Mouse (Mus musculus): ENCODE results near the gene Ints4. TPM values are rescaled to one million over a fixed set of nuclear protein-coding genes. Genes with fewer than 3 reads are reported as not detected.

The Ints4 gene
- total RNA-seq, 2 experiments from 2014 or later, result 41.5 to 44.9 TPM

GRCm38 (mm10) chr7:97519935-97520334, 39.2 kb downstream of the Ints4 start:
- DNase-seq (ENCODE audit: low spot score), result no peak
- intact Hi-C loops (cut with DNase I), result no loop called here

- intact Hi-C loops (cut with DNase I), result no loop called here
Observed at GRCm38 (mm10) chr7:97535531-97535930, 54.8 kb downstream of the Ints4 start.

DNA sequence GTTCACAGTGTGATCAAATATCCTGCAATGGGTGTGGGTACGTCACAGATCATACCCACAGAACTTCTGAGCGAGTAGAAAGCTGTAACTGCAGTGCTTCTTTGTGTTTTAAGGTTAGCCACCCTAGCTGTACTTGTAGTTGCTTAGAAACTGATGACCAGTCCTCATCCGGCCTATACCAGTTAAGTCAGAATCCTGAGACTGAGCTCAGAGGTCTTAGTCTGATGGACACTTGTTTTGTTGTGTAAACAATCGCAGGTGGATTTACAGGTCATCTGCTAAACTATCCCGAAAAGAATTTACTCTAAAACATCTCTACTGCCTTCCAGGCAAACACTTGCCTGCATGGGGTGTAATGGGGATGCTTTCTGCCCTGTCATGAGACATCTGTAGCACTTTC, 55.8 kb downstream of the Ints4 start:
- no peak for DNase-seq (ENCODE audit: low spot score)
- intact Hi-C loops (cut with DNase I), result no loop called here

More at GRCm38 (mm10) chr7:97535531-97535930, 54.8 kb downstream of the Ints4 start:
- no peak for DNase-seq (ENCODE audit: low spot score)

GRCm38 (mm10) chr7:97546462-97546861, 65.7 kb downstream of the Ints4 start:
- DNase-seq (ENCODE audit: low spot score), result no peak
- intact Hi-C loops (cut with DNase I), result no loop called here

GRCm38 (mm10) chr7:97549301-97549700, 68.5 kb downstream of the Ints4 start:
- no peak for DNase-seq (ENCODE audit: low spot score)
- intact Hi-C loops (cut with DNase I), result no loop called here

- DNase-seq (ENCODE audit: low spot score), result no peak
- intact Hi-C loops (cut with DNase I), result no loop called here
Observed at GRCm38 (mm10) chr7:97550673-97551072, 69.9 kb downstream of the Ints4 start.

DNA sequence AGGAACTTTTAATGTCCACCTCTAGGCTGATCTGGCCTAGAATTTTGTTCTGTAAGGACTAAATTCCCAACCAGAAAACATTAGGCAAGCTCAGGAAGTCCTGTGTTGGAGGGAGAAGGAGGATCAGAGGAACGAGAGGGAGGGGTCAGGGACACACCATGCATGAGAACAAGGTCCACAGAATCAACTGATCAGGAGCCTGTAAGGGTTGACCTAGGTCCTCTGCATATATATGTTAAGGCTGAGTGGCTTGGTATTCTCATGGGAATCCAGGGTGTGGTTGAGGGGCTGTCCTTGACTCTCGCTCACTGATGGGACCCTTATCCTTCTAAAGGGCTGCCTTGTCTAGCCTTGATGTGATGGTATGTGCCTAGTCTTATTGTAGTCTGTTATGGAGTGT, 82.8 kb downstream of the Ints4 start:
- no peak for DNase-seq (ENCODE audit: low spot score)
- intact Hi-C loops (cut with DNase I), result no loop called here

DNA sequence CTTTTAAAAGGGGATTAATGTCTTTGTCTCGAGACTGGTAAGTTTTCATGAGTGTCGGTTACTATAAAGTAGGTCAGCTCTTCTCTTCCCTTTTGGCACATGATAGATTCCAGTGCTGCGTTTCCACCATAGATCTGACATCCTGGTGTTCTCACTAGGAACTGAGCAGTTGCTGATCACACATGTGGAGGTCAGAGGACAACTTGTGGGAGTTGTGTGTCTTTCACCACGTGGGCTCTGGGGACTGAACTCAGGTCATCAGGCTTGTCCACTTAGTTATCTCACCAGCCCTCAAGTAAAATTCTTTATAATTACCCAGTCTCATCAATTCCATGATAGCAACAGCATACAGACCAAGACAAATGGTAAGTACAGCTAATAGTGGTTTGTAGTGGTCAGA, 88.6 kb downstream of the Ints4 start:
- intact Hi-C loops (cut with DNase I), result no loop called here
- DNase-seq (ENCODE audit: low spot score), result no peak

GRCm38 (mm10) chr7:97570389-97570788, 89.6 kb downstream of the Ints4 start:
- intact Hi-C loops (cut with DNase I), result no loop called here
- DNase-seq (ENCODE audit: low spot score), result no peak

DNA sequence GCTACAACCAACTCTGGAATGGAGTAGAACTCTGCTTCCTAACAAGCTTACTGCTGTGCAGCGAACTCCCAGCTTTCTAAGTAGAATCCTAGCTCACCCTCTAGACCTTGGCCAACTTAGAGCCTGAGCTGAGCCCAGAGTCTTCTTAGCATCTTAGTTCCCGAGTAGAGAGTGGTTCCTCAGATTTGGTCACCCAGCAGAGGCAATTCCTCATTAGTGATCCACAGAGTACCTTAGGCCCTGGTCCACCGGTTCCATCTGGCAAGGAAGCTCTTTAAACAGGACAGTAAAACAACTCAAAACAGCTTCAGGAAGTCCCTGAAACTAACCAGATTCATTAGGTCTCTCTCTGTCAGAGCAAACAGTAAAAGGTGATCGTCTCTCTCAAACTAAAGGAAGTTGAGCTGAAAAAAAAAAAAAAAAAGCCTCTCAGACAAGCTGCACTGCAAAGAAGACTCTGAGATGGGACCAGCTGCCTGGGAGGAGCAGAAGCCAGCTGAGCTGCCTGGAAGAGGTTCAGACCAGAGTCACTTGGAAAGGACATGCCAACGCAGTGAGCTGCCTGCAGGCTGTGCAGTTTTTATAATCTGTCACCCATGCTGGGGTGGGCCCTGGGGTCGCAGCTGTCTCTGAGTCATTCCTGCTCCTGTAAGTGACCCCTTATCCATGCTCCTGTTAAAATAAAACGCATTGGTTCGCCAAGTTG, 97.8 kb downstream of the Ints4 start:
- intact Hi-C loops (cut with DNase I), result loop anchor here (2.0 to 5.0 kb wide), 3 partner anchors 98 to 151 kb away; partner anchors contain the start of gene Ints4

DNA sequence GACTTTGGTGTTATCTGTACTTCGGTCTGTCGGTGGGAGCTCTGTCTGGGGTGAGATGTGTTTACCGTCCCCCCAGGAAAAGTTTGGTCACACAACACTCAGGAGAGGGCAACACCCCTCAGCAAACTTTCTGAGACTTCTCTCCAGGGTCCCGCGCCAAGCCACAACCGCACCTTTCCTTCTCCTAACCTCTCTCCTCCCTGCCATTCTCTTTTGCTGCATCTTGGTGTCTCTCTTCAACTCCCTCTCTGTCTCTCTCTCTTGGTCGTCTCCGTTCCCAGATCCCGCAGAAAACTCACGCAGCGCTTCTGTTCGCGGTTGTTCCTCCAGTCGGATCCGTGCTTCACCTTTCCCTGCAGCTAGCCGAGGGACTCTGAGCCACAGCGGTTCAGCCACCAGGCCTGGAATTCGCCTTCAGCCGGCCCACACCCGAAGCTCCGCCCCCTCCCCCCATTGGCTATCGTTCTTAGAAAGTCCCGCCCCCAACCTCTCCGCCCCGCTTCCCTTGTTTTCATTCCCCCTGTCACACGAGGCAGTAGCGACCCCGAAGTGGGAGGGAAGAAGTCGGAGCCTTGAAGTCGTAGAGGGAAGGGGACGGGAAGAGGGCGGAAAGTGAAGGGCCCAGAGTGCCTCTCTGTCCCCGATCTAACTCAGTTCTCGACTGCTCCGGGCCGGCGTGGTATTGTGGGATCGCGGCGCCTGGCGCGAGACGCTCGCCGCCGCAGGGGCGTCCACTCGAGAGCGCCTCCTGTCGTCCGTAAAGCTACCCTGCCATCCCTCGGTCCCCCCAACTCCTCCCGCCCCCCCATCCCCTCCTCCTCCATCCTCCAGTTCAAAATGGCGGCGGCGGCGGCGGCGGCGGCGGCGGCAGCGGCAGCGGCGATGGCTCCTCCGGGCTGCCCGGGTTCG, 98.6 kb downstream of the Ints4 start, which contains the start of the genes Aamdc and Rsf1:
Gene Aamdc (minus strand): TSS at position 431 of the 909 bp plus-strand sequence.
Gene Rsf1 (plus strand): TSS at position 823 of the 909 bp plus-strand sequence.
- peak; percentile 92 for DNase-seq (ENCODE audit: low spot score)
- intact Hi-C loops (cut with DNase I), result loop anchor here (2.0 to 5.0 kb wide), 3 partner anchors 98 to 152 kb away; partner anchors contain the start of gene Ints4

More for the DNA sequence above, 97.8 kb downstream of the Ints4 start:
- DNase-seq (ENCODE audit: low spot score), result peak; percentile 33

GRCm38 (mm10) chr7:97579976-97580842, 99.5 kb downstream of the Ints4 start:
- intact Hi-C loops (cut with DNase I), result loop anchor here (2.0 to 5.0 kb wide), 4 partner anchors 97 to 153 kb away; partner anchors contain the start of genes Clns1a and Ints4
- DNase-seq (ENCODE audit: low spot score), result peak; percentile 13

- DNase-seq (ENCODE audit: low spot score), result peak; percentile 67
- intact Hi-C loops (cut with DNase I), result loop anchor here (5.0 kb wide), 1 partner anchor 116 kb away; the partner anchor contains the start of gene Clns1a
Observed at GRCm38 (mm10) chr7:97580843-97581214, 100.1 kb downstream of the Ints4 start.

- intact Hi-C loops (cut with DNase I), result no loop called here
- DNase-seq (ENCODE audit: low spot score), result no peak
Observed at GRCm38 (mm10) chr7:97588506-97588905, 107.8 kb downstream of the Ints4 start.

DNA sequence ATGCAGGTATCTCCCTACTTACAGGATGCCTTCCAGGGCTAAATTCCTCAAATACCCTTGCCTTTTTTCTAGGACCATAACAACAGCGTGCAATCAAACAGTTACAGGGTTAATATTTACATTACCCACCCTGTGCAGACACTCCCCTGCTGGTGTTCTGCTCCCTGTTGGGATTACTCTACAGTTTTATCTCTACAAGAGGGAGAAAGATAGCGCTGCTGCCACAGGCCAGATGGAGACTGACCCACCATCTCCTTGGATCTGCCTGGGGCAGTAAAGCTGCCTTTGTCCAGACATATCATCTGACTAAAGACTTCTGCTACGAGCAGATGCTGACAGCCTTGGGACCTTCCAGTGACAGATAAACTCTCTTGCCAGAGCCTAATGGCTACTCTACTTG, 109.7 kb downstream of the Ints4 start:
- intact Hi-C loops (cut with DNase I), result no loop called here
- DNase-seq (ENCODE audit: low spot score), result no peak

Other genes starting within 250 kb of the Ints4 start
- gene Usp35, start 148.9 kb upstream of the Ints4 start, total RNA-seq (2021), result under 1 TPM; 0.61 to 0.65 TPM
- gene Kctd21, start 148.6 kb upstream of the Ints4 start, total RNA-seq (2021), result 1 to 10 TPM; 3.6 to 4.0 TPM
- gene Alg8, start 109.3 kb upstream of the Ints4 start, total RNA-seq (2021), result 1 to 10 TPM; 4.8 to 5.4 TPM
- gene Ndufc2, start 81.0 kb upstream of the Ints4 start, total RNA-seq (2021), result 100 to 1,000 TPM; 521 to 565 TPM
- 10 to 100 TPM; 32.7 to 44.2 TPM for gene Thrsp, start 63.2 kb upstream of the Ints4 start, total RNA-seq (2021)
- gene Kctd14, start 29.6 kb upstream of the Ints4 start, total RNA-seq (2021), result under 1 TPM; 0.11 to 0.13 TPM
- gene Aamdc, start 98.5 kb downstream of the Ints4 start, total RNA-seq (2021), result 10 to 100 TPM; 60.7 to 61.9 TPM
- 10 to 100 TPM; 15.0 to 17.4 TPM for gene Rsf1, start 98.9 kb downstream of the Ints4 start, total RNA-seq (2021)
- gene Clns1a, start 215.7 kb downstream of the Ints4 start, total RNA-seq (2021), result 10 to 100 TPM; 29.5 to 31.5 TPM